Mouse (Mus musculus) MEL (cell line): ENCODE measurements around the gene Sp2.

Experiments used
- CTCF ChIP-seq, 3 experiments: IDR thresholded peaks in 2 of 3; conservative IDR thresholded peaks in 1 of 3; 2 replicates each; pipeline ENCODE4 v1.5.1; 2011 to 2012; ENCODE audit warnings: low read length in 3 of 3, low read depth in 2 of 3, mild to moderate bottlenecking in 2 of 3, improper control_type of control experiment in 1 of 3, inconsistent platforms in 1 of 3, mixed read lengths in 1 of 3, moderate library complexity in 1 of 3; ENCODE audit not compliant: control insufficient read depth in 1 of 3, insufficient read depth in 1 of 3, poor library complexity in 1 of 3, severe bottlenecking in 1 of 3
- JUND ChIP-seq: IDR thresholded peaks from 2 replicates; pipeline ENCODE4 v1.6.1; 2011; ENCODE audit warnings: low read depth, mild to moderate bottlenecking, improper control_type of control experiment, low read length
- MAX ChIP-seq: IDR thresholded peaks from 2 replicates; pipeline ENCODE4 v1.6.1; 2011; ENCODE audit warnings: low read length, improper control_type of control experiment
- POLR2A ChIP-seq, 2 experiments: IDR thresholded peaks; 2 replicates each; pipeline ENCODE4 v1.6.1; 2011 to 2012; ENCODE audit warnings: low read length in 2 of 2, mild to moderate bottlenecking in 2 of 2, control low read depth in 1 of 2, improper control_type of control experiment in 1 of 2, low read depth in 1 of 2, moderate library complexity in 1 of 2; ENCODE audit not compliant: control insufficient read depth in 1 of 2, insufficient read depth in 1 of 2, poor library complexity in 1 of 2
- RCOR1 ChIP-seq: IDR thresholded peaks from 2 replicates; pipeline ENCODE4 v1.6.1; 2012; ENCODE audit warnings: low read depth, mild to moderate bottlenecking, inconsistent platforms, low read length, improper control_type of control experiment
- UBTF ChIP-seq: IDR thresholded peaks from 2 replicates; pipeline ENCODE4 v1.6.1; 2012; ENCODE audit warnings: low read depth, mild to moderate bottlenecking, inconsistent platforms, low read length, improper control_type of control experiment, moderate library complexity, borderline replicate concordance; ENCODE audit not compliant: insufficient read depth
- ZC3H11A ChIP-seq: IDR thresholded peaks from 2 replicates; pipeline ENCODE4 v1.6.1; 2012; ENCODE audit warnings: low read depth, mild to moderate bottlenecking, inconsistent platforms, low read length, improper control_type of control experiment
- ZMIZ1 ChIP-seq: IDR thresholded peaks from 2 replicates; pipeline ENCODE4 v1.6.1; 2012; ENCODE audit warnings: low read depth, mild to moderate bottlenecking, inconsistent platforms, low read length, improper control_type of control experiment, moderate library complexity

GRCm38 (mm10) chr11:97030426-97030825, 47.7 kb upstream of the Sp2 start:
- no peak for TF ChIP-seq JUND
- TF ChIP-seq ZC3H11A = no peak
- no peak for TF ChIP-seq CTCF (IDR thresholded peaks at IDR 0.05 in 2 of 3, conservative IDR thresholded peaks at IDR 0.05 in 1 of 3; ENCODE audit: control insufficient read depth in 1 of 3, insufficient read depth in 1 of 3, low read depth in 2 of 3, low read length in 3 of 3, poor library complexity in 1 of 3, severe bottlenecking in 1 of 3)
- TF ChIP-seq POLR2A (IDR thresholded peaks at IDR 0.05; ENCODE audit: control insufficient read depth in 1 of 2, insufficient read depth in 1 of 2, low read depth in 1 of 2, low read length in 2 of 2, poor library complexity in 1 of 2) = no peak
- TF ChIP-seq ZMIZ1 = no peak
- TF ChIP-seq MAX = no peak
- TF ChIP-seq RCOR1 = no peak
- TF ChIP-seq UBTF = no peak
